Mouse (Mus musculus): ENCODE measurements around the gene Bcor.

The Bcor gene

DNA sequence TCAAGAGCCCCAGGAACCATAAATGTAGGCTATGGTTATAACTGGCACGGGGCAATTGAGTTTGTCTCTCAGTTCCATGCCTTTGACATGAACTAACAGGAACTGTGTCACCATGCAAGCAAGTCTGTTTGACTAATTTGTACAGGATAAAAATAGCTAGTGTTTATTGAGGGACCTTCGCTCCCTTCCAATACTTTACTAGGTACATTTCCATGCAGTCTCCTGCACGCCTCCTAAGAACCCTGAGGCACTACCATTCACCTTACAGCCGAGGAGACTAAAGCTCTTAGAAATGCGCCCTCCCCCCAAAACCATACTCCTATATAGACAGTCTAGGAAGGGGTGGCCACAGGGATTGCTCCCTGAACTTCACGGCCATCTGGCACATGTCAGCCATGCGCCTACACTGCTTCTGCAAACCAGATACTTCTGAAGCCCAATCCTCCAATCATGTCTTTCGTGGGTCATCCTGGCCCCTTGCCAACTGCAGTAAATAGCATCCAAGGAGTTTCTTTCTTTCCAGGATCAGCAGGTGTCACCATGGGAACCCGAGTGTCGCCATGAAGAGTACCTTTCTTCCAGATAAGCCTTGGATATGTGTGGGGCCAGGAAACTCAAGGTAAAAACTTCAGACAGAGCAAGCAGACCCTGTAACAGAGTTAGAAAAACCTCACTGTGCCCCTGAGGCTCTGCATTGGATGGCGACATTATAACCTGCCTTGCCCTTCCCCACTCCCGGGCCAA lies 63.2 kb downstream of the Bcor start:
- ChIA-PET POLR2A (interaction anchor here in 2 of 4 experiments (0.7 to 1.5 kb wide), 2 partner anchors 8 to 143 kb away, joined by 3 to 8 read pairs; no protein-coding TSS in a partner anchor), CTCF (no interaction called here)

DNA sequence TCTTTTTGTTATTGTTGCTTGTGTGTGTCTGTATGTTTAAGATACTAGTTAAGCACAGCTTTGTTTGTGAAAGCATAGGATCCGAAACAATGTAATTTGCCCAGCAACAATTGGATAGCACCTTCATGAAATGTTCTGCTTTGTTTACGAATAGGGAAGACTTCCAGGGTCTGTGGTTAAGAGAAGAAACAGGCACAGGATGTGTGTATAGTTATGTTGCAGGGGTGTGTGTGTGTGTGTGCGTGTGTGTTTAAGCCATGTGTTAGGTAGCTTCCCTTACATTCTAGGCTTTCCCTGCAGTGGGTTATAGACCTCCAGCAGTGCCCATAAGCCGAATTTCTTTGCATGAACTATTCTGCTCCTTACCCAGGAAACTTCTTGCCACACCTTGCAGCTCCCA lies 66.8 kb downstream of the Bcor start:
- CTCF ChIA-PET: no interaction called here
- POLR2A ChIA-PET: no interaction called here

DNA sequence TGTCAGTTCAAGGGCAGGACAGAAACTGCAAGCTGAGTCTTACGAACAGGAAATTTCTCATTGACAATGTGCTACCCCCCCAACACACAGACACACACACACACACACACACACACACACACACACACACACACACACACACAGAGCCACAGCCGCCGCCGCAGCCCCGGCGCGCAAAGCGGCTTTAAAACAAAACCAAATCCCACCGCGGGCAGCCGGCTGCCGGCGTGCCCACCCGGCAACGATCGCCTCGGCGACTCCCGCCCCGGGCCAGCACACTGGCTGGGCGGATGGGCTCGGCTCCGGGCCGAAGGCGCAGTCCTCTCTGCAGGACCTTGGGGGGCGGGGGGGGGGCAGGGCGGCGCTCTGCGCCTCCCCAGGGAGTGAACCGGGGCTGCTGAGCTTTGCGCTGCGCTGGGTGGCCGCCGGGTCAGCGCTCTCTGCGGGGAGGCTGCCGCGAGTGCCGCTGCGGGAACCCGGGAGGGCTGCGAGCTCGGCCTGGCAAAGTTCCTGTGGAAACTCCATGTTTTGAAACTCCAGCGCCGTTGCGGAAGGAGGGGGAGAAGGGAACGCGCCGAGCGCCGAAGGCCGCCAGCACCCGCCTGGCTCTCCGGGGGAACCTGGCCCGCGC lies 68.6 kb downstream of the Bcor start:
- ChIA-PET POLR2A (interaction anchor here (0.5 to 2.6 kb wide), 16 partner anchors 11 to 496 kb away, joined by 3 to 20 read pairs (median 4); partner anchors contain the start of gene Atp6ap2 (in 1 of the 4)), CTCF (interaction anchor here in 3 of 4 experiments (0.6 to 1.1 kb wide), 5 partner anchors 136 to 850 kb away, joined by 3 to 5 read pairs (median 4); no protein-coding TSS in a partner anchor)

DNA sequence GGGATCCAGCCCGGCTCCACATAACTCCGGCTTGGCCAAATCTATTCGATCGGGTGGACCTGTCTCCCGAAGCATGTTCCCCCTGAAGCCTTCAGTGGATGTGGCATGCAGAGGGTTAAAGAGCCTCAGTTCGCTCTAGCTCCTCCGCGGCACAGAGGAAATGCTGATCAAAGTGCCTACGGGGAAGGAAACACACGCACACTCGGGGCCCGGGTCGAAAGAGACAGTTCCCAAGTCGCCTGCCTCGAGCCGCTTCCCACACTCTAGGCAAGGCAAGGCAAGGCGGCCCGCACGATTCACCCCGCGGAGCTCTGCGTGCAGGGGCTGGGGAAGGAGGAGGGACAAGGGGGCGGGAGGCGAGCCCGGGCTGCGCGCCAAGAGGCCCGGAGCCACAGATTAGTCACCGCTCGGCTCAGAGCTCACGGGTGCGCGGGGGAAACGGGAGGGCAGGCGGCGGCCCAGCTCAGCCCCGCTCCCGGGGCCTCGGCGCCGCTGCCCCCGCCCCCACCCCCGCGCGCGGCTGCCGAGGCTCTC lies 69.2 kb downstream of the Bcor start:
- ChIA-PET POLR2A (interaction anchor here (0.5 to 2.6 kb wide), 20 partner anchors 10 to 497 kb away, joined by 3 to 20 read pairs (median 4); partner anchors contain the start of gene Atp6ap2 (in 1 of the 4)), CTCF (interaction anchor here (0.5 to 1.1 kb wide), 7 partner anchors 65 to 851 kb away, joined by 3 to 5 read pairs (median 4); no protein-coding TSS in a partner anchor)

DNA sequence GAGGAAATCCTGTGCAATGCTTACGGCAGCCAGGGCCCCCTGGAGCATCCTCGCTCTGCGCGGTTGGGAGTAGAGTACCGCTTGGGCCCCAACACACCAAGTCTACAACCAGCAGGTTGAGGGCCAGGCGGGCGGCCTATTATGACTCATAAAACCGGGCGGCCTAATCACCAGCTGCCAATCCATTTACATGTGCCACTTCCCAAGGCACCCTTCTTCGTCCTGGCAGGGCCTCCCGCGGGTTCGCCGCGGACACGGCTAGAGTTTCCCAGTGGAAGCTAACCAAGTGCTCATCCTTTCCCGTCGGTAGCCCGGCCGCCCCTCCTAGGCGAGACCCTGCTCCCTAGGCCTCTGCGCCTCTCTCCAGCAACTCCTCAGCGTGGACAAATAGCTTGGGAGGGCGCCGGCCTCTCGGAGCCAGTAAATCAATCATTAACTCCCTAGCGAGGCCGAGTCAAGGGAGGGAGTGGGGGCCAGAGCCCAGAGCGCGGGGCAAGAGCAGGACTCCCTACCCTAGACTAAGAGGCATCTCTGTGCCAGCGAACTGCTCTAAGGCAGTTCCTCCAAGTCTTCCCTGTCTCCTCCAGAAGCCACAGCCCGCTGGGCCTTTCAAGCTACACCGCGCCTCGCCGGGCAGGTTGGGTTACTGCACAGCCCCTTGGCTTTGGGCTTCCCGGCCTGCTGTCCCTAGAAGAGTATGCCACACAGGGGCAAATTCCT lies 69.8 kb downstream of the Bcor start:
- POLR2A ChIA-PET: interaction anchor here (0.5 to 2.6 kb wide), 18 partner anchors 9 to 497 kb away, joined by 3 to 20 read pairs (median 4); partner anchors contain the start of gene Atp6ap2 (in 1 of the 4)

DNA sequence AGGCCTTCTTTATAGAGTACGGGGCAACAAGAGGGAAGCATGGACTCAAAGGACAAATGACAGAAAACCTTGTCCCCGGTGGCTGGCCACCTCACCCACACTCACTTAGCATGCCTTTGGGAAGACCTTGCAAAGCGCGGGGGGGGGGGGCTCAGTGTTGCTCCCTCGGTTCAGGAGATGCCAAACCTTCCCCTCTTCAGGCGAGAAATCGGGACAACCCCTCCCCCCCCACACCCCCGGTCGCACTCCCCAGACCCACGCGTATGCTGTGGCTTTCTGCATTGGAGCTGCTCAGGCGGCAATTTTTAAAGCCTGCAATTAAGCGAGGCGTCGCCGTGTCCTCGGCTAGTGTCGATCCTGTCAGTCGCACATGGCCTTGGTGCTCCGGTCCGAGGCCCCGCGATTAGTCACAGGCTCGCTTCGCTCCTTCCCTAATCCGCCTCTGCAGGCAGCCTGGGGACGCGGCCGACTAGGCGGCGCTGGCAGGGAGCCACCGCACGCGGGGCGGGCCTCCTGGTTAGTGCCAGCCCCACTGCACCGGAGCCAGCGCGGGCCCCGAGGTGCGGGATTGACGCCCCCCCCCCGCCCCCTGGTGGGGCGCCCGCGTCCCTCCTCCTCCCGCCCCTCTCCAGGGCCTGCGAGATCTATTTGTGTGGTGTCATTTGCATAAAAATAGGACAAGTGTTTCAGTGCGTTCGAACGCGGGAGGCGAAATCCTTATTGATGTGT lies 70.6 kb downstream of the Bcor start:
- POLR2A ChIA-PET: interaction anchor here in 2 of 4 experiments (0.6 to 2.6 kb wide), 2 partner anchors 34 to 85 kb away, joined by 3 to 20 read pairs; no protein-coding TSS in a partner anchor

More for the DNA sequence above, 69.8 kb downstream of the Bcor start:
- CTCF ChIA-PET: interaction anchor here in 3 of 4 experiments (0.5 to 1.1 kb wide), 4 partner anchors 65 to 163 kb away, joined by 3 to 5 read pairs (median 3); no protein-coding TSS in a partner anchor

DNA sequence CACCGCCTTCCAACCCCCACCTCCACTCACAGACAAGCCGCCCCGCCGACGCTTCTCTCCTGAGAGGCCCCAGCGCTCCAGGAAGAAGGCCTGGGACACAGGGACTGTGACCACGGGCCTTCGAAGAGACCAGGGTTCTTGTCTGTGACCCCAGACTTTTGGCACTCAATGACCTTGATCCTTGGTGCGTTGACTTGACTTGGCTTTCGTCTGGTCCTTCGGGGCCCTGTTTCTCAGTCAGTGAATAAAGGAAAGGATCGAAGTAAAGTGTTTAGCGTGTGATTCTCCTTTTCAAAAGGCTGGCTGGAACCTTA lies 71.2 kb downstream of the Bcor start:
- ChIA-PET POLR2A (no interaction called here), CTCF (no interaction called here)

More for the DNA sequence above, 70.6 kb downstream of the Bcor start:
- CTCF ChIA-PET: no interaction called here

DNA sequence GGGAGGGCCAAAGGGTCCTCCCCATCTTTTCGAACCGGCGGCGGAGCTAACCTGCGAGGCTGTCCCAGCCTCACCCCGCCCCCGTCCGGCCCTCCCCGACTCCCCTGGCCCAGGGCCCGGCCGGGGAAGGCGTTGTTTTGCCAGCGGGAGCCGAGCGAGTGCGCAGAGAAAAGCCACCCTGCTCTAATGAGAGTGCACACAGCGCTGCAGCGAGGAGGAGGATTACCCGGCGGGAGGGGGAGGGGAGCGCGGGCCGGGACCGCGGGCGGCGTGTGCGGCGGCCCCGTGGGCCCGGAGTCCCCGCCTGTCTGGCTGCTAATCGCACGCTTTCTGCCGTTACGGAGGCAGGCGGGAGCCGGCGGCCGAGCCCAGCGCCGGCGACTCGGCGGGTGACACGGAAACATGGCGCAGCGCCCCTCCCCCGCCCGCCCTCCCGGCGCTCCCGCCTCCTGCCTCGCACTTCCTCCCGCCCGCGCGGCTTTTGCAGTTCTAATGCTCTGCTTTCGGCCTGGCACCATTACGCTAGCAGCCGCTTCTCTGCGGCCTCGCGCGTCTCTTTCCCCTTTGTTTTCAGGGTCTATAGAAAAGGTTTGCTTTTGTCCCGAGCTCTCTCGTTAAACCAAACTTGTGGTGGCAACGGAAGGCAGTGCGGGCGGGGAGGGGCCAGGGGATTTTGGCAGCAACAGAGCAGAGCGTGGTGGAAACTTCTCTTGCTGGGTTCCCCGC lies 71.7 kb downstream of the Bcor start:
- ChIA-PET POLR2A (interaction anchor here in 2 of 4 experiments (1.0 to 1.4 kb wide), 3 partner anchors 35 to 81 kb away, joined by 3 to 4 read pairs (median 3); no protein-coding TSS in a partner anchor), CTCF (no interaction called here)

DNA sequence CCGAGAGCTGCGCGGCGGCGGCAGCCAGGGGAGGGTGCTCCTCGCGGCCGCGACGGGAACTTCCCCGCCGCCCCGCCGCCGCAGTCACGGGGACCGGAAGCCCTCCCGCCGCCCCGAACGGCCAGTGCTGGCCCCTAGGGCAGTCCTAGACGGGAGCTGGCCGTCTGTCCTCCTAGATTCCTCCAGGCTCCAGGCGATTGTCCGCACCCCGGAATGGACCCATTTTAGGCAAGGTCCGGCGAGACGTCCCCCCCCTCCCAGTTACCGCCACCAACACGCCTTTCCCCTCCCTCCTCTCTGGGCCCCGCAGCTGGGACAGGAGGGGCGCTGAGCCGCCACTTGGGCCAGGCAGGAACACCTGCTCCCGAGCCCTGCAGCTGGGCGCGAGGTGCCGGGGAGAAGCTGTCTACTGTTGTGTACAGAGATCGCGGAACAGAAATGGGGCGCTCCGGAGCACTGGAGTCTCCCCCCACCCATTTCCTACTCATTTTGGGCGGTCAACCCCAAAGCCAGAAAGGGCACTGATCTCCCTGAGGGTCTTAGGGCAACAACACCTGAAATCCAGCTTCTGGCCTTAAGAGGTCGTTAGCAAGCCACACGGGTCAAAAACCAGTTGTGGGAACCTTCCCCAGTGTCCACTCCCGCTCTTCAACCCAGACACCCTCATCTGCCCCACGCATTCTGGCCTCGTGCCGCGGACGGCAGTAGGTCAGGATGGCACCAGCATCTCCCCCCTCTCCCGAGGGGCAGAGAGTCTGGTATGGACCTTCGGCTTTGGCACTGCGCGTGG lies 72.4 kb downstream of the Bcor start:
- POLR2A ChIA-PET: interaction anchor here in 3 of 4 experiments (0.6 to 1.5 kb wide), 7 partner anchors 11 to 82 kb away, joined by 3 to 13 read pairs (median 4); no protein-coding TSS in a partner anchor
- CTCF ChIA-PET: no interaction called here

DNA sequence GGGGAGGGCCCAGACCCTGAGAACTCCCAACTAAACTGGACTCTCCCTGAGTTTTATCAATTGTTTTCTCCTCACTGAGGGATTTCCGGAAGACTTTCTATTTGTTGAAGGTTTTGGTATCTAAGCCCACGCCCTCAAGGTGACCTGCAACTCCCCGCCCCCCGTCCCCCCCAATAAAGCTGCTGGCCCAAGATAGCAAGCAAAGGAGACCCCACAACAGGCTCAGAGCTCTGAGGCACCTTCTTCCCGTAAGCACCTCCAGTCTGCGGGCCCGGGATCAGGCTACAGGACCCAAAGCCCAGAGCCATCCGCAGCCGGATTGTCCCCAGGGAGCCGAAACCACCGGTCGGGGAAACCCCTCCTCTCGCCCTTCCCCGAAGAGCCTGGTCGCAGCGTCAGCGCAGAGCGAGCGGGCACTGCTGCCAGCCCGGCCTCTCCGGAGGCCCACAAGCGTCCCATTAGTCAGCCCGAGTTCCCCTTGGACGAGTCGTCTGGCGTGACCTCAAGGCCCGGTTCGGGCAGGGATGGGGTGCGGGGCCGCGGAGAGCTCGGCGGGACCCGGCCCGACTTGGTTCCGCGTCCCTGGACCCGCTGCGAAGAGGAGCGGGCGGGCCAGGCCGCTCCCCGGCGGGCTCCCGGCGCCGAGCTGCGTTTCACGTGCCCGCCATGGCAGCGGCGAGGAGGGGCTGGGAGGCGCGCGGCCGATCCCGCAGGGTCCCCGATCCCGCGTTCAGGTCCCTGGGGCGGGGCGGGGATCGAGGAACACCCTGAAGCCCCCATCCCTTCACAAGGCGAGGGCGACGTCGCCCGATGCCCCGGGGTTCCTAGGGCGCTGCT lies 73.3 kb downstream of the Bcor start:
- CTCF ChIA-PET: interaction anchor here in 1 of 4 experiments (0.6 kb wide), 1 partner anchor 46 kb away, joined by 3 read pairs; no protein-coding TSS in a partner anchor

DNA sequence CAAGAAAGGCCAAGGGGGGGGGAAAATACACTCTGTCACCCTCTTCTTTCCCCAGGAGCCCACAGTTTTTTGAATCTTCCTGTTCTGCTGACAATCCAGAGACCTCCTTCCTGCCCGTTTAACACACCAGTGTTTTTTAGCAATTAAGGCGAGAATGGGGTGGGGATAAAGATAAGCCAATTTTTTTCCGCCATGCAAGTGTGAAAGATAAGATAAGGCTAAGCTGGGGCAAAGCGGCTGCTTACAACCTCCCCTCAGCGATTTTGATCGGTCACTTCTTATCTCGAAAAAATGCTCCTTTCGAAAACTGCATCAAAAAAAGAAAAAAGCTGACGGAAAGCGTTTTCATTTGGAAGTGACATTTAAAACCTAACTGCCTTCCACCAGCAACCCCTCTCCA lies 74.2 kb downstream of the Bcor start:
- ChIA-PET CTCF (no interaction called here), POLR2A (interaction anchor here in 3 of 4 experiments (0.6 to 1.3 kb wide), 3 partner anchors 27 to 278 kb away, joined by 3 to 11 read pairs (median 4); no protein-coding TSS in a partner anchor)

More for the DNA sequence above, 73.3 kb downstream of the Bcor start:
- POLR2A ChIA-PET: interaction anchor here in 3 of 4 experiments (0.7 to 1.5 kb wide), 6 partner anchors 10 to 279 kb away, joined by 3 to 4 read pairs (median 4); no protein-coding TSS in a partner anchor

DNA sequence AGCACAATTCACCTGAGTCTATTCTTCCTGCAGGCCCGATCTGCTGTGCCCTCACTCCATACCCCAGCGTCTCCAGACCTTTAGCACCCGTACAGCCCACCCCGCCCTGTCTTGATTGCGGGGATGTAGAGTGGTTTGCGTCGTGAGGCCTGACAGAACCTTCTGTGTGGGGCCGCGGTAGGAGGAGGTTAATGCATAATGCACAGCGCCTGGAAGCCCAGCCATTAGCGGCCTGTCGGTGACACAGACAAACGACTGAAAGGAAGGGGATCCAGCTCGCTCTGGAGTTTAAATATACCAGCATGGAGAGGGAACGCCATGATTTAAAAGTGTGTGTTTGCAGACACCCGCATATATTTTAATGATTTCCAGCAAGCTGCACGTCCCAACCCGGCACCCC lies 74.9 kb downstream of the Bcor start:
- ChIA-PET POLR2A (interaction anchor here in 2 of 4 experiments (0.6 to 0.9 kb wide), 2 partner anchors 28 to 49 kb away, joined by 3 to 11 read pairs; no protein-coding TSS in a partner anchor), CTCF (no interaction called here)

DNA sequence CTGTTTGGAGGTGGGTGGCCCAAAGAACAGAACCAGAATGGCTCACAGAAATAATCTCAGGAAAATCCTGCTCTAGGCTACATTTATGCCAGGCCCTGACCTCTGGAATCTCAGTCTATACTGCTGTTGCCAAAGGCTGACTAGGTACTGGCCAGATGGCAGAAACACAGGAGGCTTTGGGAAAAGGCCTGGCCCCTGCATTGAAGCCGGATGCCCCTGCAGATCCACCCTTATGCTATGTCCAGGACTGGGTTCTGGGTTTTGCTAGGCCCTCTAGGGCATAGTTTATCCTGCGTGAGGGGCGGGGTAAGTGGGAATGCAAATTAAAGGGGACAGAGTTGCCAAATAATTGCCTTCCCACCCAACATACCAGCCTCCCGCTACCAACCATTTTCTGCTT lies 75.5 kb downstream of the Bcor start:
- CTCF ChIA-PET: no interaction called here
- POLR2A ChIA-PET: interaction anchor here in 1 of 4 experiments (0.9 kb wide), 1 partner anchor 50 kb away, joined by 3 read pairs; no protein-coding TSS in a partner anchor

DNA sequence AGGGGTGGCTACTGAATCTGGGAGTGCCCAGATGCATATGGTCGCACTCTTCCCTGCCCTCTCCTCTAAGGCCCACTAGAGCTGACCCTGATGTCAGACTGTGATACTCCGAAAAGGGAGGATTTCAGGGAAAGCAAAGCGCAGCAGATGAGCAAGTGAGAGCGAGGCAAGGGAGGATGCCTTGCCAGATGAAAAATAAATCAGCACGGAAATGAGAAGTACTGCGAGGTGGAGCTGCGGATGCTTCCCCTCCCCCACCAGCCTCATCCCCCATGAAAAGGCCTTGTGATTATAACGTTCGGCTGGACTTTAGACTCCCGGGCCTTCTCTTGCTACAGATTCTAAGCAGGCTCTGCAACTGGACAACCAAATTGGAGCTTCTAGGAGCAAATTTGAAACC lies 76.5 kb downstream of the Bcor start:
- ChIA-PET POLR2A (interaction anchor here in 2 of 4 experiments (0.6 to 1.4 kb wide), 3 partner anchors 40 to 144 kb away, joined by 3 to 4 read pairs (median 3); no protein-coding TSS in a partner anchor), CTCF (no interaction called here)

DNA sequence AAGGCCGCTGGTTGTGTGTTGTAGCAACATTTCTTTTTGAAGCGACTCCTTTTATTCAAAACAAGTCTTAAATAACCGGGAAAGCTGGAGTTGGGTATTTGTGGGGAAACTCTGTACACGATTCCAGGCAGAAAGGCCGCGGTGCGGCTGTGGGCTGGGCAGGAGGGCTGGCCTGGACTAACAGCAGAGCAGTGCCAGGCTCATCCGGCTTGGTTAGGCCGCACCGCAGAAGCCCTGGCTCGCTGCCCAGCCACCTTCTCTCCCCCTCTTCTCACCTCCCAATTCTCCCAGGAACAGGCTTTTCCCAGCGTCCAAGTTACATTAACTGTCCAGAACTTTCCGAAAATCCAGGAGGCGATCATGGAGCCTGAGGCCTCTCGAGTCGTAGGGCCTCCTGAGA lies 77.4 kb downstream of the Bcor start:
- ChIA-PET POLR2A (interaction anchor here in 1 of 4 experiments (1.1 kb wide), 1 partner anchor 51 kb away, joined by 8 read pairs; no protein-coding TSS in a partner anchor), CTCF (no interaction called here)

DNA sequence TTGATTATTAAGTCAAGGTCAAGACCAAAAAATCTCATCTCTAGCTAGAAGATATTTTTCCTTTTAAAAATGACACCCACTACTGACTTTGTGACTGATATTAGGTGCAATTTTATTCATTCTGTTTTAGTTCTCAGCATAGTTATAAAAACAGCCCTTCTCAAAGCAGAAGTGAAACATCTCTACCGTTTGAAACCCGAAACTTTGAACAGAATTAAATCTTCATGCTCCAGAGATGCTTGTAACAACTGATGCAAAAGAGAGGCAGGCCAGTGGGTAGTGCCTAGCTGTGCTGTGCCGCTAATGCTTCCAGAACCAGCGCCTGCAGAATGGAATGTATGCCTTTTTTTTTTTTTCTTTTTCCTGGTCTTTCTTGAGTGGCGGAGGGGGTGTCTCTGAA lies 78.0 kb downstream of the Bcor start:
- ChIA-PET POLR2A (interaction anchor here in 2 of 4 experiments (0.6 to 1.1 kb wide), 2 partner anchors 51 to 71 kb away, joined by 4 to 8 read pairs; no protein-coding TSS in a partner anchor), CTCF (no interaction called here)
